Mouse (Mus musculus) bone marrow macrophage, adult 2 months (primary cell): ENCODE results near the gene Tbc1d5. TPM values are rescaled to one million over a fixed set of nuclear protein-coding genes. Genes with fewer than 3 reads are reported as not detected.

ENCODE experiments used
- H3K27ac ChIP-seq: 2 replicates; pipeline ENCODE4 v1.5.1; 2012; ENCODE audit warnings: low read depth, low read length; ENCODE audit not compliant: insufficient read depth
- H3K4me1 ChIP-seq: 2 replicates; pipeline ENCODE4 v1.6.1; 2012; ENCODE audit warnings: low read length; ENCODE audit not compliant: control insufficient read depth, insufficient read depth
- H3K4me3 ChIP-seq: 2 replicates; pipeline ENCODE4 v1.5.1; 2012; ENCODE audit warnings: mild to moderate bottlenecking, low read length, moderate library complexity; ENCODE audit not compliant: insufficient read depth
- CTCF ChIP-seq: IDR thresholded peaks from 2 replicates; pipeline ENCODE4 v1.5.1; 2012; ENCODE audit warnings: low read depth, mild to moderate bottlenecking, low read length, moderate library complexity
- POLR2A ChIP-seq: IDR thresholded peaks from 2 replicates; pipeline ENCODE4 v1.6.1; 2012; ENCODE audit warnings: mild to moderate bottlenecking, low read depth, low read length, borderline replicate concordance
- polyA plus RNA-seq: library from polyadenylated mRNA; stranded (reverse); fragments of >200 nt; gene quantifications from 2 replicates; pipeline ENCODE4 v1.2.4, GENCODE M21; 2012; ENCODE audit not compliant: missing spikeins, insufficient read depth, insufficient read length

Gene Tbc1d5
- polyA plus RNA-seq, 1 experiment = 41.9 TPM

- H3K27ac ChIP-seq = peak overlapping the region; percentile 99
These were observed 185.7 kb downstream of the Tbc1d5 start for GRCm38 (mm10) chr17:50993294-50993993.

GRCm38 (mm10) chr17:50990770-50991405, 188.3 kb downstream of the Tbc1d5 start:
- Histone ChIP-seq H3K27ac (no peak overlapping the region), H3K4me1 (peaks cover 21% of the 10 kb centered on the region), H3K4me3 (no peak overlapping the region)
- TF ChIP-seq POLR2A (no peak), CTCF (no peak)

More at GRCm38 (mm10) chr17:50993294-50993993, 185.7 kb downstream of the Tbc1d5 start:
- H3K4me3 ChIP-seq = peak overlapping the region; percentile 38
- TF ChIP-seq CTCF (no peak), POLR2A (no peak)
- peaks cover 23% of the 10 kb centered on the region for H3K4me1 ChIP-seq

- TF ChIP-seq CTCF (no peak), POLR2A (no peak)
- no peak overlapping the region for H3K27ac ChIP-seq
- H3K4me1 ChIP-seq = peaks cover under 1% of the 10 kb centered on the region
- H3K4me3 ChIP-seq = no peak overlapping the region
These were observed 191.2 kb downstream of the Tbc1d5 start for GRCm38 (mm10) chr17:50987935-50988334.

- Histone ChIP-seq H3K4me3 (no peak overlapping the region), H3K27ac (no peak overlapping the region), H3K4me1 (no peaks in the 10 kb centered on the region)
- TF ChIP-seq POLR2A = no peak
- TF ChIP-seq CTCF = no peak
These were observed 197.2 kb downstream of the Tbc1d5 start for GRCm38 (mm10) chr17:50981933-50982332.

GRCm38 (mm10) chr17:50972142-50972541, 207.0 kb downstream of the Tbc1d5 start:
- 0 out of 2 replicates have a peak, but pooled peaks cover 2% of the 10 kb centered on the region for H3K4me1 ChIP-seq
- H3K4me3 ChIP-seq = no peak overlapping the region
- TF ChIP-seq POLR2A (no peak), CTCF (no peak)
- H3K27ac ChIP-seq = no peak overlapping the region

- no peaks in the 10 kb centered on the region for H3K4me1 ChIP-seq
- TF ChIP-seq POLR2A (no peak), CTCF (no peak)
- no peak overlapping the region for H3K4me3 ChIP-seq
- H3K27ac ChIP-seq = no peak overlapping the region
These were observed 213.0 kb downstream of the Tbc1d5 start for GRCm38 (mm10) chr17:50966147-50966546.

GRCm38 (mm10) chr17:50954313-50954712, 224.8 kb downstream of the Tbc1d5 start:
- TF ChIP-seq CTCF (no peak), POLR2A (no peak)
- no peak overlapping the region for H3K4me3 ChIP-seq
- no peaks in the 10 kb centered on the region for H3K4me1 ChIP-seq
- H3K27ac ChIP-seq = no peak overlapping the region

- TF ChIP-seq CTCF = no peak
- TF ChIP-seq POLR2A = no peak
- no peak overlapping the region for H3K4me3 ChIP-seq
These were observed 256.8 kb downstream of the Tbc1d5 start for GRCm38 (mm10) chr17:50922308-50922707.

GRCm38 (mm10) chr17:50915216-50915615, 263.9 kb downstream of the Tbc1d5 start:
- TF ChIP-seq CTCF = no peak
- no peak for TF ChIP-seq POLR2A
- no peak overlapping the region for H3K27ac ChIP-seq
- no peak overlapping the region for H3K4me3 ChIP-seq
- no peaks in the 10 kb centered on the region for H3K4me1 ChIP-seq

More at GRCm38 (mm10) chr17:50922308-50922707, 256.8 kb downstream of the Tbc1d5 start:
- Histone ChIP-seq H3K27ac (no peak overlapping the region), H3K4me1 (peaks cover 6% of the 10 kb centered on the region)

- Histone ChIP-seq H3K27ac (no peak overlapping the region), H3K4me3 (no peak overlapping the region), H3K4me1 (no peaks in the 10 kb centered on the region)
- TF ChIP-seq POLR2A (no peak), CTCF (no peak)
These were observed 270.4 kb downstream of the Tbc1d5 start for GRCm38 (mm10) chr17:50908568-50909335.
